Mouse (Mus musculus) heart, postnatal 0 days (tissue): ENCODE measurements around the gene Zfp385c. TPM values are rescaled to one million over a fixed set of nuclear protein-coding genes. Genes with fewer than 3 reads are reported as not detected.

Experiments used
- ATAC-seq: fragments of 200-750 bp; cut with Nextera tagmentation; 2 replicates; pipeline ENCODE4 v1.8.0; 2017; ENCODE audit warnings: low read depth, moderate number of reproducible peaks, moderate library complexity; ENCODE audit not compliant: insufficient read depth
- DNase-seq: peaks from one replicate; pipeline ENCODE4 v3.0.0-alpha.2; 2016; ENCODE audit warnings: low spot score
- H3K27ac ChIP-seq: fragments of 300-500 bp; sonication (generic); 2 replicates; pipeline ENCODE4 v1.5.1; 2014; ENCODE audit warnings: low read depth, mild to moderate bottlenecking
- H3K27me3 ChIP-seq: fragments of 300-500 bp; sonication (generic); 2 replicates; pipeline ENCODE4 v1.6.1; 2014; ENCODE audit warnings: low read length, mixed read lengths; ENCODE audit not compliant: control insufficient read depth, insufficient read depth
- H3K36me3 ChIP-seq: fragments of 300-500 bp; sonication (generic); replicated peaks from 2 replicates; pipeline ENCODE4 v1.6.1; 2014; ENCODE audit warnings: low read length, mixed read lengths; ENCODE audit not compliant: control insufficient read depth, insufficient read depth
- H3K4me1 ChIP-seq: fragments of 300-500 bp; sonication (generic); 2 replicates; pipeline ENCODE4 v1.6.1; 2014; ENCODE audit warnings: antibody characterized with exemption; ENCODE audit not compliant: control insufficient read depth, insufficient read depth
- H3K4me2 ChIP-seq: fragments of 300-500 bp; sonication (generic); 2 replicates; pipeline ENCODE4 v1.6.1; 2014; ENCODE audit warnings: low read depth, mild to moderate bottlenecking, low read length, moderate library complexity
- H3K4me3 ChIP-seq: fragments of 300-500 bp; sonication (generic); 2 replicates; pipeline ENCODE4 v1.5.1; 2014; ENCODE audit warnings: low read depth, low read length
- H3K9ac ChIP-seq: fragments of 300-500 bp; sonication (generic); replicated peaks from 2 replicates; pipeline ENCODE4 v1.6.1; 2014; ENCODE audit warnings: low read depth, low read length, mixed read lengths
- H3K9me3 ChIP-seq: fragments of 300-500 bp; sonication (generic); replicated peaks from 2 replicates; pipeline ENCODE4 v1.6.1; 2016; ENCODE audit warnings: low read length; ENCODE audit not compliant: control insufficient read depth
- CTCF ChIP-seq: IDR thresholded peaks from 2 replicates; pipeline ENCODE4 v1.5.1; 2016; ENCODE audit warnings: antibody characterized with exemption, control low read depth, low read depth
- EP300 ChIP-seq: IDR thresholded peaks from 2 replicates; pipeline ENCODE4 v1.6.1; 2016; ENCODE audit warnings: antibody characterized with exemption, low read depth
- WGBS: fragments of 180-500 bp; shearing (Covaris S2); extraction: QIAGEN DNeasy Blood & Tissue Kit; methylation state at CpG from one replicate; pipeline ENCODE4 v1.1.7; 2014; 5-methylcytosine and 5-hydroxymethylcytosine counted together
- polyA plus RNA-seq: library from polyadenylated mRNA; unstranded; fragments of >200 nt; fragmentation: Nextera tagmentation; extraction: Ambion mirVana; gene quantifications from 2 replicates; pipeline ENCODE4 v1.2.1, GENCODE M21; 2015
- total RNA-seq: library from RNA; depleted of rRNA; stranded (reverse); fragments of >200 nt; gene quantifications from 2 replicates; pipeline ENCODE4 v1.2.3, GENCODE M21; 2014; ENCODE audit warnings: low replicate concordance

Gene Zfp385c
- total and polyA plus RNA-seq, 2 experiments from 2014 or later: 0.40 TPM; not detected in 1

DNA sequence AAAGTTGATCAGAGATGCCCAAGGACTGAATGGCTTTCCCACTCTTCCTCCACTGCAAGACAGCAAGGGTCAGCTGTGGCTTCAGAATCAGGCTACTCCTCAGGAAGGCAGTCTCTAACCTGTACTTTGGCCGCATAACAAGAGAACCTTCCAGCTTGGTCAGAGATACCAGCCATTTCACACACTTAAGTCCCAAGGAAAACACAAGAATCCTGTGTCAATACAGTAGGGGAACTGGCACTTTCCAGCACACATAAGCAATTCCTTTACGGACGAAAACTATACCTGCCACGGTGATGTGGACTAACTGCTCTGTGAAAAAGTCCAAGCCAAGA, 44.5 kb upstream of the Zfp385c start:
- ATAC-seq (no peak), DNase-seq (no peak)
- Histone ChIP-seq H3K27me3 (no peaks in the 10 kb centered on the region), H3K4me3 (peak overlapping the region; percentile 82; the same call in 1 of the 2 replicates), H3K27ac (no peak overlapping the region), H3K9ac (peak overlapping the region; percentile 91; the same call in 1 of the 2 replicates), H3K36me3 (peaks cover 15% of the 10 kb centered on the region), H3K4me2 (peak overlapping the region; percentile 85), H3K9me3 (no peaks in the 10 kb centered on the region), H3K4me1 (peaks cover 21% of the 10 kb centered on the region)
- 54% methylated on average over 4 of the region's 4 CpGs for WGBS
- TF ChIP-seq CTCF (no peak), EP300 (no peak)

DNA sequence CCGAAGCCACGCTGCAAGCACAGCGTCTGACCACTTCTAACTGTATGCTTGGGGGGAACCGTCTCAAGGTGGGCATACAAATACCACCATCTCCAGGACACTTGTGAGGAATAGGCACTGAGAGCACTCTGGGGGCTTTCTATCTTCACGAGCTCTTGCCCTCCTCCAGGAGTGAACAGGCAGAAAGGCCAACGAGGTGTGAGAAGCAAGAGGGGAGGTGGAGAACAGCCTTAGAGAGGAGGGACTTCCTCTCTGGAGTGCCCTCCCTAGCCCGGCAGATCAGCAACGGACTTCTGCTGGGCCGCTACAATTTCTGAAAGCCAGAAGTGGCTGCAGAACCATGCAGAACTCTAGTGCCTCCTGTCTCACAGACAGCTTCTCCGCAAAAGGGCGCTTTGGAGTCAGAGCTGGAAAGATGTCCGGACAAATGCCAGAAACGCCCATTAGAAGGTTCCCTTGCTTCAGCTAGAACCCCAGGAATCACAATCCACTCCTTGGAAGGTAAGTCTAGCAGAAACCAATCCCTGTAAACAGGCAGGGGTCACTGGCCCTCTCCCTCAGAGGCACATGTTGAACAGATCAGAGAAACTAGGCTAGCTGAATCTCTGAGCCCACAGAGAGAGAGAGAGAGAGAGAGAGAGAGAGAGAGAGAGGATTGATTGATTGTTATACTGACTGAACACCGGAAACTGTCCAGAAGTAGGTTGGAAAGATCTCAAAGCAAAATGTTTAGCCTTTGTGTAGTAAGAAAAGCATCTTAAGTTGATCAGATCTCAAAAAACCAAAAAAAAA, 43.9 kb upstream of the Zfp385c start:
- no peaks in the 10 kb centered on the region for H3K9me3 ChIP-seq
- H3K9ac ChIP-seq: peak overlapping the region; percentile 41; the same call in 1 of the 2 replicates
- peaks cover 21% of the 10 kb centered on the region for H3K4me1 ChIP-seq
- WGBS: 54% methylated on average over 14 of the region's 14 CpGs
- H3K4me2 ChIP-seq: peak overlapping the region; percentile 85
- peak overlapping the region; percentile 21 for H3K27ac ChIP-seq
- ATAC-seq (no peak), DNase-seq (no peak)
- no peak for TF ChIP-seq EP300
- no peak for TF ChIP-seq CTCF
- no peaks in the 10 kb centered on the region for H3K27me3 ChIP-seq
- peaks cover 15% of the 10 kb centered on the region for H3K36me3 ChIP-seq
- H3K4me3 ChIP-seq: peak overlapping the region; percentile 82

- H3K4me1 ChIP-seq: peaks cover 21% of the 10 kb centered on the region
- H3K9ac ChIP-seq: peak overlapping the region; percentile 41; the same call in 1 of the 2 replicates
- ATAC-seq: no peak
- WGBS: 77% methylated on average over 9 of the region's 9 CpGs
- no peaks in the 10 kb centered on the region for H3K27me3 ChIP-seq
- peaks cover 15% of the 10 kb centered on the region for H3K36me3 ChIP-seq
- no peaks in the 10 kb centered on the region for H3K9me3 ChIP-seq
- H3K4me2 ChIP-seq: peak overlapping the region; percentile 85
- no peak for DNase-seq
- H3K27ac ChIP-seq: peak overlapping the region; percentile 21; the same call in 1 of the 2 replicates
- TF ChIP-seq CTCF (no peak), EP300 (no peak)
- H3K4me3 ChIP-seq: peak overlapping the region; percentile 82
Observed at GRCm38 (mm10) chr11:100735134-100735865, 43.0 kb upstream of the Zfp385c start.

DNA sequence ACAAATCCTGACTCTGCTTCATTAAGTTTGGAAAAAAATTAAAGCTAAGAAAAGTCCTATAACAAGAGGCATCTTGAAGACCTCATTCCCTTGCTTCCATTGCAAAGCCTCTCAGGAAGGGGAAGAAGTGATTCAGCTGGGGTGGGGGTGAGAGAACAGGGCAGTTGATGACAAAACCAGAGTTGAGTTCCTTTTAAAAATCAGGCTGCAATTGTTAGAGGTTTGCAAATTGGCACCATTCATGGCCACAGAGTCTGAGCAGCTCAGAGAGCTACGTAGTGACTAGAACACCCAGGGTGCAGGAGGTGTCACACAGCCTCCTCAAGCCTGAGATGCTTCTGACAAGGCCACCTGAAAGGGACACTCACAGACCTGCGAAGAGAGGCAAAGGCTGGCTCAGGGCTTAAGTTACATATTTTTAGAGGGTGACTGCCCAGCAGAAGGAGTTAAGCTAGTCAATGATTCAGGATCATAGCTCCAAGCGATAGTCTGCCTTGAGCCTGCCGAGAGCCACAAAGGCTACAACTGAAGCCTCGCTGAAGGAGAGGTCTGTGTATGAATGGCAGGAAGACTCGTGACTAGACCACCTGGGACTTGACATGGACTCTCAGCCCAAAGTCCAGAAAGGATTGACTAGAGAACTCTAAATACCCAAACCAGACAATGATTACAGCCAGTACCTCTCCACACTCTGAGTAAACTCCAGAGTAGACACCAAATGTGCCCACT, 38.4 kb upstream of the Zfp385c start:
- TF ChIP-seq EP300: no peak
- no peak for TF ChIP-seq CTCF
- 72% methylated on average over 6 of the region's 6 CpGs for WGBS
- DNase-seq (no peak), ATAC-seq (no peak)
- peaks cover 22% of the 10 kb centered on the region for H3K36me3 ChIP-seq
- H3K4me3 ChIP-seq: no peak overlapping the region
- peaks cover 10% of the 10 kb centered on the region; the same call in 1 of the 2 replicates for H3K4me1 ChIP-seq
- H3K9me3 ChIP-seq: no peaks in the 10 kb centered on the region
- H3K9ac ChIP-seq: no peak overlapping the region
- no peak overlapping the region for H3K4me2 ChIP-seq
- no peak overlapping the region for H3K27ac ChIP-seq
- H3K27me3 ChIP-seq: no peaks in the 10 kb centered on the region

GRCm38 (mm10) chr11:100729976-100730375, 37.7 kb upstream of the Zfp385c start:
- no peaks in the 10 kb centered on the region for H3K9me3 ChIP-seq
- no peaks in the 10 kb centered on the region for H3K27me3 ChIP-seq
- no peak overlapping the region for H3K9ac ChIP-seq
- peaks cover 22% of the 10 kb centered on the region for H3K36me3 ChIP-seq
- H3K4me2 ChIP-seq: no peak overlapping the region
- no peak overlapping the region for H3K4me3 ChIP-seq
- TF ChIP-seq CTCF (no peak), EP300 (no peak)
- peaks cover 13% of the 10 kb centered on the region; the same call in 1 of the 2 replicates for H3K4me1 ChIP-seq
- H3K27ac ChIP-seq: no peak overlapping the region
- WGBS: 66% methylated on average over 4 of the region's 4 CpGs
- DNase-seq: no peak
- no peak for ATAC-seq
